Mouse (Mus musculus): ENCODE measurements around the gene Dhrs7. TPM values are rescaled to one million over a fixed set of nuclear protein-coding genes. Genes with fewer than 3 reads are reported as not detected.
A peak's percentile ranks its signal among the peaks of the same experiment; 100 is the strongest.

Gene Dhrs7
- polyA plus RNA-seq, 1 experiment from 2014 or later = 33.1 TPM

GRCm38 (mm10) chr12:72670921-72671320 lies 6.2 kb upstream of the Dhrs7 start:
- Histone ChIP-seq H3K4me3 (ENCODE audit: low read depth, low read length) (no peak overlapping the region), H3K27ac (ENCODE audit: low read depth, low read length) (no peak overlapping the region), H3K27me3 (ENCODE audit: control insufficient read depth, insufficient read depth, low read length) (no peaks in the 10 kb centered on the region), H3K9me3 (replicated peaks; ENCODE audit: control insufficient read depth, low read length) (peaks cover 4% of the 10 kb centered on the region; the same call in 1 of the 2 replicates), H3K36me3 (ENCODE audit: control insufficient read depth, insufficient read depth, low read length) (no peaks in the 10 kb centered on the region), H3K4me1 (ENCODE audit: control insufficient read depth, insufficient read depth, low read length) (0 out of 2 replicates have a peak, but pooled peaks cover 4% of the 10 kb centered on the region), H3K9ac (ENCODE audit: low read depth, low read length) (no peak overlapping the region), H3K4me2 (no peak overlapping the region)
- 80% methylated on average over 8 of the region's 8 CpGs for WGBS (ENCODE audit: insufficient replicate concordance)
- no peak for ATAC-seq (replicated peaks; ENCODE audit: insufficient number of reproducible peaks, low FRiP score, low TSS enrichment)

GRCm38 (mm10) chr12:72667868-72668469 lies 3.3 kb upstream of the Dhrs7 start:
- Histone ChIP-seq H3K4me3 (ENCODE audit: low read depth, low read length) (no peak overlapping the region), H3K9ac (ENCODE audit: low read depth, low read length) (no peak overlapping the region), H3K27me3 (ENCODE audit: control insufficient read depth, insufficient read depth, low read length) (no peaks in the 10 kb centered on the region), H3K36me3 (ENCODE audit: control insufficient read depth, insufficient read depth, low read length) (no peaks in the 10 kb centered on the region), H3K4me1 (ENCODE audit: control insufficient read depth, insufficient read depth, low read length) (peaks cover 6% of the 10 kb centered on the region; the same call in 1 of the 2 replicates), H3K4me2 (no peak overlapping the region), H3K9me3 (replicated peaks; ENCODE audit: control insufficient read depth, low read length) (no peaks in the 10 kb centered on the region), H3K27ac (ENCODE audit: low read depth, low read length) (no peak overlapping the region)
- ATAC-seq (replicated peaks; ENCODE audit: insufficient number of reproducible peaks, low FRiP score, low TSS enrichment) = no peak
- WGBS (ENCODE audit: insufficient replicate concordance) = 66% methylated on average over 10 of the region's 10 CpGs

GRCm38 (mm10) chr12:72666015-72666414 lies 1.3 kb upstream of the Dhrs7 start:
- Histone ChIP-seq H3K36me3 (ENCODE audit: control insufficient read depth, insufficient read depth, low read length) (no peaks in the 10 kb centered on the region), H3K9me3 (replicated peaks; ENCODE audit: control insufficient read depth, low read length) (no peaks in the 10 kb centered on the region), H3K4me1 (ENCODE audit: control insufficient read depth, insufficient read depth, low read length) (peaks cover 6% of the 10 kb centered on the region; the same call in 1 of the 2 replicates), H3K27me3 (ENCODE audit: control insufficient read depth, insufficient read depth, low read length) (no peaks in the 10 kb centered on the region), H3K4me2 (no peak overlapping the region), H3K4me3 (ENCODE audit: low read depth, low read length) (no peak overlapping the region), H3K9ac (ENCODE audit: low read depth, low read length) (no peak overlapping the region), H3K27ac (ENCODE audit: low read depth, low read length) (no peak overlapping the region)
- 71% methylated on average over 5 of the region's 5 CpGs for whole genome bisulfite sequencing (ENCODE audit: insufficient replicate concordance)
- ATAC-seq (replicated peaks; ENCODE audit: insufficient number of reproducible peaks, low FRiP score, low TSS enrichment) = no peak

GRCm38 (mm10) chr12:72664020-72664734 lies 532 bp downstream of the Dhrs7 start:
- Histone ChIP-seq H3K4me3 (ENCODE audit: low read depth, low read length) (peak overlapping the region; percentile 71), H3K4me2 (peak overlapping the region; percentile 90), H3K36me3 (ENCODE audit: control insufficient read depth, insufficient read depth, low read length) (no peaks in the 10 kb centered on the region), H3K9me3 (replicated peaks; ENCODE audit: control insufficient read depth, low read length) (no peaks in the 10 kb centered on the region), H3K27me3 (ENCODE audit: control insufficient read depth, insufficient read depth, low read length) (no peaks in the 10 kb centered on the region), H3K4me1 (ENCODE audit: control insufficient read depth, insufficient read depth, low read length) (peaks cover 6% of the 10 kb centered on the region; the same call in 1 of the 2 replicates), H3K27ac (ENCODE audit: low read depth, low read length) (peak overlapping the region; percentile 85), H3K9ac (ENCODE audit: low read depth, low read length) (peak overlapping the region; percentile 77)
- no peak for ATAC-seq (replicated peaks; ENCODE audit: insufficient number of reproducible peaks, low FRiP score, low TSS enrichment)
- 9% methylated on average over 28 of the region's 28 CpGs for WGBS (ENCODE audit: insufficient replicate concordance)

- no peak for ATAC-seq (replicated peaks; ENCODE audit: insufficient number of reproducible peaks, low FRiP score, low TSS enrichment)
- 89% methylated on average over 16 of the region's 16 CpGs for WGBS (ENCODE audit: insufficient replicate concordance)
These were observed 8.9 kb downstream of the Dhrs7 start for GRCm38 (mm10) chr12:72655775-72656174.

GRCm38 (mm10) chr12:72654698-72655097 lies 10.0 kb downstream of the Dhrs7 start:
- no peak overlapping the region for H3K4me2 ChIP-seq
- no peaks in the 10 kb centered on the region for H3K36me3 ChIP-seq (ENCODE audit: control insufficient read depth, insufficient read depth, low read length)
- no peak for ATAC-seq (replicated peaks; ENCODE audit: insufficient number of reproducible peaks, low FRiP score, low TSS enrichment)
- no peaks in the 10 kb centered on the region for H3K9me3 ChIP-seq (replicated peaks; ENCODE audit: control insufficient read depth, low read length)
- no peaks in the 10 kb centered on the region for H3K27me3 ChIP-seq (ENCODE audit: control insufficient read depth, insufficient read depth, low read length)
- H3K4me1 ChIP-seq (ENCODE audit: control insufficient read depth, insufficient read depth, low read length) = no peaks in the 10 kb centered on the region
- no peak overlapping the region for H3K27ac ChIP-seq (ENCODE audit: low read depth, low read length)
- H3K9ac ChIP-seq (ENCODE audit: low read depth, low read length) = no peak overlapping the region
- H3K4me3 ChIP-seq (ENCODE audit: low read depth, low read length) = no peak overlapping the region
- 17% methylated on average over 4 of the region's 4 CpGs for WGBS (ENCODE audit: insufficient replicate concordance)

More at GRCm38 (mm10) chr12:72655775-72656174, 8.9 kb downstream of the Dhrs7 start:
- Histone ChIP-seq H3K9ac (ENCODE audit: low read depth, low read length) (no peak overlapping the region), H3K4me2 (no peak overlapping the region), H3K4me1 (ENCODE audit: control insufficient read depth, insufficient read depth, low read length) (no peaks in the 10 kb centered on the region), H3K27me3 (ENCODE audit: control insufficient read depth, insufficient read depth, low read length) (no peaks in the 10 kb centered on the region), H3K9me3 (replicated peaks; ENCODE audit: control insufficient read depth, low read length) (no peaks in the 10 kb centered on the region), H3K36me3 (ENCODE audit: control insufficient read depth, insufficient read depth, low read length) (no peaks in the 10 kb centered on the region), H3K4me3 (ENCODE audit: low read depth, low read length) (no peak overlapping the region), H3K27ac (ENCODE audit: low read depth, low read length) (no peak overlapping the region)

- no peaks in the 10 kb centered on the region for H3K27me3 ChIP-seq (ENCODE audit: control insufficient read depth, insufficient read depth, low read length)
- H3K9ac ChIP-seq (ENCODE audit: low read depth, low read length) = no peak within 1 kb of the TSS
- ATAC-seq (replicated peaks; ENCODE audit: insufficient number of reproducible peaks, low FRiP score, low TSS enrichment) = no peak
- H3K9me3 ChIP-seq (replicated peaks; ENCODE audit: control insufficient read depth, low read length) = no peaks in the 10 kb centered on the region
- H3K27ac ChIP-seq (ENCODE audit: low read depth, low read length) = no peak within 1 kb of the TSS
- H3K4me1 ChIP-seq (ENCODE audit: control insufficient read depth, insufficient read depth, low read length) = no peaks in the 10 kb centered on the region
- 77% methylated on average over 11 of the region's 11 CpGs for WGBS (ENCODE audit: insufficient replicate concordance)
- no peak within 1 kb of the TSS for H3K4me3 ChIP-seq (ENCODE audit: low read depth, low read length)
- no peaks in the 10 kb centered on the region for H3K36me3 ChIP-seq (ENCODE audit: control insufficient read depth, insufficient read depth, low read length)
- H3K4me2 ChIP-seq = no peak within 1 kb of the TSS
These were observed 14.9 kb downstream of the Dhrs7 start, which contains the start of gene Gm4756 for GRCm38 (mm10) chr12:72649611-72650330. Gm4756 (minus strand) TSS chr12:72649661.

- no peak for ATAC-seq (replicated peaks; ENCODE audit: insufficient number of reproducible peaks, low FRiP score, low TSS enrichment)
- Histone ChIP-seq H3K4me3 (ENCODE audit: low read depth, low read length) (no peak overlapping the region), H3K27ac (ENCODE audit: low read depth, low read length) (no peak overlapping the region), H3K27me3 (ENCODE audit: control insufficient read depth, insufficient read depth, low read length) (no peaks in the 10 kb centered on the region), H3K4me2 (no peak overlapping the region), H3K9me3 (replicated peaks; ENCODE audit: control insufficient read depth, low read length) (no peaks in the 10 kb centered on the region), H3K4me1 (ENCODE audit: control insufficient read depth, insufficient read depth, low read length) (no peaks in the 10 kb centered on the region), H3K9ac (ENCODE audit: low read depth, low read length) (no peak overlapping the region), H3K36me3 (ENCODE audit: control insufficient read depth, insufficient read depth, low read length) (no peaks in the 10 kb centered on the region)
- 90% methylated on average over 14 of the region's 14 CpGs for WGBS (ENCODE audit: insufficient replicate concordance)
These were observed 15.8 kb downstream of the Dhrs7 start for GRCm38 (mm10) chr12:72648921-72649320.
